Mouse (Mus musculus): ENCODE results near the gene Cux2.
A peak's percentile ranks its signal among the peaks of the same experiment; 100 is the strongest.
"Not testable (repeated sequence)": the region's sequence is repeated elsewhere in the genome, so short reads cannot be mapped to it uniquely, and the experiment has no call there.

Gene Cux2

DNA sequence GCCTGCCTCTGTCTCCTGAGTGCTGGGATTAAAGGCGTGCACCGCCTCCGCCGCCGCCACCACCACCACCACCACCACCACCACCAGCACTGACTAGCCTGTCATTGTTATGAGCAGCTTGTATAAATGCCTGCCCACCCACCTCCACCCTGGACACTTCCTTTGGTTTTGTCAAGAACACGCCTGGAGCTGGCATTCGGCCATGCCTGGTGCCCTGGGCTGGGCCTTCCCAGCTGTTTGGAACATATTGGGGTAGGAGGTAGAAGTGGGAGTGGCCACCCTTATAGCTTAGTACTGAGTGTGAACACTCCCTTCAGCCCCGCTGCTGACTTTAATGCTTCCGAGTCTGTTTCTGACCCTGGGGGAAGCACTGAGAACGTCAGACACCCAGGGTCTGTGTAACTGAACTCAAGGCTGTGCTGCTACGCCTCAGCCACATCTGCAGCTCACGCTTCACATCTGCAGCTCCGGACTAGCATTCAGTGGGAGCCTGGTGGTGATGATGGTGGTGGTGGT lies 178.3 kb downstream of the Cux2 start:
- no peak for DNase-seq (ENCODE audit: low read depth, low spot score)

DNA sequence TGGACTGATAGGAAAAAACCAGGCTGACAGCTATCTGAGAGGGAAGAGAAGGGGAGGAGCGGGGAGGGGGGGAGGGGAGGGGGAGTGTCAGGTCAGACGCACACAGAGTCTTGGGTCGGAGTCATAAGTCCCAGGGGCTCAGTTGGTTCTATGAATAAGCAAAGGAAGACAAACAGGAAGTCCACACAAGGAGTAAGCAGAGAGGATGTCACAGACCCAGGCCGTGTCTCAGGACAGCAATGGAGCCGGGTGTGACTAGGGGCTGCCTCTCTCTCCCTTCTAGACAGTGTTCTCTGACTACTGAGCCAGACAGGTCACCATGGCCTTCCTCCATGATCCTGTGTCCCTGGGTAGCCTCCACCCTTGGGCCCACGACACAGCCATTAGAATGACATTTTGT lies 179.1 kb downstream of the Cux2 start:
- no peak for DNase-seq (ENCODE audit: low read depth, low spot score)

DNA sequence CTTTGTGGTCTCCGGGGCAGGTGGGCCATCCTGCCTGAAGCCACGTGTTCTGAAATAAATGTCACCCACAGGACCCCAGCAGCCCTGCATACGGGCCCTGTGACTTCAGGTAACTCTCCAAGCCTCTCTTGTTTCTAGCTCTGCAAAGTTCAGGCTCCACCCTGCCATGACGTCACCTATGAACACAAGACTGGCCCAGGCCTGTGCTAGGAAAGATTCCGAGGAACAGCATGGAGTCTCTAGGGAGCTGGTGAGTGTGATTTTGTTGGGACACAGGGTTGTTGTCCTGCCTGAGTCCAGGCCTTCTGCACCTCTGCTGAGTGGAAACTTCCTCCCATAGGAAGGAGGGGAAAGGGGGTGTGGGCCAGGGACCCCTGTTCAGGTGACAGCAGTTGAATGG lies 181.9 kb downstream of the Cux2 start:
- no peak for DNase-seq (ENCODE audit: low read depth, low spot score)

GRCm38 (mm10) chr5:121864330-121864729 lies 185.6 kb downstream of the Cux2 start:
- DNase-seq (ENCODE audit: low read depth, low spot score) = no peak

- no peak for DNase-seq (ENCODE audit: low read depth, low spot score)
Measured at GRCm38 (mm10) chr5:121861964-121862363, 187.9 kb downstream of the Cux2 start.

DNA sequence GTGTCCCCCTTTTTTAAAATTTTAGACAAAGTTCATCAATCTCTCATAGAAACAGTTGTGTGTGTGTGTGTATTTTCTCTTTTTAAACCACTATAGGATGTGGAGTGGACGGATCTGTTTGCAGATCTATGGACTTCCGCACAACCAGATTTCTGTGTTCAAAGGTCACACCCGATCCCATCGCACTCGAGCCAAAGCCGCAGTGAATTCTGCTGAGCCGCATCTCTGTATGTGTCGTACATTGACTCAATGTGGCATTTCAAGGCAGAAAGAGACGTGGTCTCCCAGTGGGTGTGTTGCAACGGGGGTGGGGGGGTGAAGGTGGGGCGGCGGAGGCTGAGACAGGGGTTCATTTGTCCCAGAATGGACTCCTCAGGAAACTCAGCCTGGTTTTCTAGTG lies 191.5 kb downstream of the Cux2 start:
- no peak for DNase-seq (ENCODE audit: low read depth, low spot score)

GRCm38 (mm10) chr5:121856740-121857139 lies 193.2 kb downstream of the Cux2 start:
- DNase-seq (ENCODE audit: low read depth, low spot score) = no peak

- DNase-seq (ENCODE audit: low read depth, low spot score) = no peak
Measured at GRCm38 (mm10) chr5:121854768-121855167, 195.1 kb downstream of the Cux2 start.

DNA sequence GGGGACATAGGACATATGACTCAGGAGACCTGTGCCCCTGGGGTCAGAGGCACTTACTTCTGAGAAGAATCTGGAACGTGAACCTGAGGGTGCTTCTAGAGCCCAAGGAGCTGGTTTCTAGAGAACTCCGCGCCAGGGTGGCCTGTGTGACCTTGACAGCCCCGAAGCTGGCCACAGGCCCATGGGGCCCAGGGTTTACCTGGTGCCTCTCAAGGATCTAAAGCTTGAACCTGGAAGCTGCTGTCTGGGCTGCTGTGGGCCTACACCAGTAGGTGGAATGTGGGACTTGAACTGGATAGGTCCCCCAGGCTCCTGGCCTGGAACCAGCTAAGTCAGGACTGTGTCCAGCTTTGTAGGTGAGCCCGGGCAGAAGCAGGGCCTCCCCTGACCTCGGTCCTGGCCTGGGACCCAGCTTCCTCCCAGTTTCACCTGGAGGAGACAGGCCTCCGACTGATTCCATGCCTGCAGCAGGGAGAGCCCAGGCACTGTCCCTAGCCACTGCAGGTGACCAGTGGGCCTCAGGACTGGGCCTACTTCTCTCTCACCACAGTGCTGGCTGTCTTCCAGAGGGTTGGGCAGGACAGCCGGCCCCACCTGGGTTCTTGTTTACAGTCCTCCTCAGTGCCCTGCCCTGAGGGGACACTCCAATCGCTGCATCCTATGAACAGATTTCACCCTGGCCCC lies 196.4 kb downstream of the Cux2 start:
- DNase-seq (ENCODE audit: low read depth, low spot score) = no peak

GRCm38 (mm10) chr5:121849478-121850349 lies 200.2 kb downstream of the Cux2 start:
- no peak for DNase-seq (ENCODE audit: low read depth, low spot score)

- DNase-seq (ENCODE audit: low read depth, low spot score) = peak; percentile 89
Measured at GRCm38 (mm10) chr5:121848743-121849142, 201.2 kb downstream of the Cux2 start, which contains the start of gene Pheta1. Gene Pheta1, plus strand, starts transcription at chr5:121848984.

- DNase-seq (ENCODE audit: low read depth, low spot score) = peak; percentile 84
Measured at GRCm38 (mm10) chr5:121848035-121848519, 201.8 kb downstream of the Cux2 start.

DNA sequence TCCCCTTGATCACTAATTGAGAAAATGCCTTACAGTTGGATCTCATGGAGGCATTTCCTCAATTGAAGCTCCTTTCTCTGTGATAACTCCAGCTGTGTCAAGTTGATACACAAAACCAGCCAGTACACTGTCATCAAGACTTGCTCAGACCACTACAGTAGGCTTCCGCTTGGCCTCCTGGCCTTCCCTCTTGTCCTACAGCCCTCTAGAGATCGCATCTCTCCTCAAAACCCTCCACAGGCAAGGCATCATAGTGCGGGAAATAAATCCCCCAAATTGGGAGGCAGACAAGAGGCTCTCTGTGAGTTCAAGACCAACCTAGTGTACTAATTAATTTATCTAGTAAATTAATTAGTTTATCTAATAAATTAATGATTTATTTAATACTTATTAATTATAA lies 202.6 kb downstream of the Cux2 start:
- DNase-seq (ENCODE audit: low read depth, low spot score) = not testable (repeated sequence)

DNA sequence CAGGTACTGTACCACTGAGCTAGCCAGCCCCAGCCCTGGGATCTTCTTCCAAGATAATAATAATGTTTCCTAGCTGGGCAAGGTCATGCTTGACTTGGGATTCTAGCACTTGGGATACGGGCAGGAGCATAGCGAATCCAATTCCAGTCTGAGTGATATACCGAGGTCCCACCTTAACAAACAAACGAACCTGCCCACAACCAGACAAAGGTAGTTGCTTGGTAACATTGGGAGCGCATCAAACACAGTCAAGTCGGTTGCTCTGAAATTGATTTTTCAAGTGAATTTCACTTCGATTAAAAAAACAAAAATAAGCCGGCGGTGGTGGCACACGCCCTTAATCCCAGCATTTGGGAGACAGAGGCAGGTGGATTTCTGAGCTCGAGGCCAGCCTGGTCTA lies 203.6 kb downstream of the Cux2 start:
- DNase-seq (ENCODE audit: low read depth, low spot score) = no peak

DNA sequence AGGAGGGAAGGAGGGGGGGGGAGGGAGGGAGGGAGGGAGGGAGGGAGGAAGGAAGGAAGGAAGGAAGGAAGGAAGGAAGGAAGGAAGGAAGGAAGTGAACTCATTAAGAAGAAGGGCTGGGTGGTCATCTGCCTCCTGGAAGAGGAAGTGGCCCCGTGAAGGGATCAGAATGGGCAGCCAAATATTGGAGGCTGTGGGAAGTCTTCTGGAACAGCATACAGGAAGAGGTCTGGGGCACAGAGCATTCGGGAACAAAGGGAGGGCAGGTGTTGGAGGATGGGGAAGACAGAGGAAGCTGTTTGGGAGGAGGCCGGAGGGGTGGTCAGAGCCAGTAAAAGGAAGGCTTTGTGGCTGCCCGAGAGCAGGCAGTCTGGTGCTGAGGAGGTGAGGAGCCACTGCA lies 204.5 kb downstream of the Cux2 start:
- DNase-seq (ENCODE audit: low read depth, low spot score) = no peak

DNA sequence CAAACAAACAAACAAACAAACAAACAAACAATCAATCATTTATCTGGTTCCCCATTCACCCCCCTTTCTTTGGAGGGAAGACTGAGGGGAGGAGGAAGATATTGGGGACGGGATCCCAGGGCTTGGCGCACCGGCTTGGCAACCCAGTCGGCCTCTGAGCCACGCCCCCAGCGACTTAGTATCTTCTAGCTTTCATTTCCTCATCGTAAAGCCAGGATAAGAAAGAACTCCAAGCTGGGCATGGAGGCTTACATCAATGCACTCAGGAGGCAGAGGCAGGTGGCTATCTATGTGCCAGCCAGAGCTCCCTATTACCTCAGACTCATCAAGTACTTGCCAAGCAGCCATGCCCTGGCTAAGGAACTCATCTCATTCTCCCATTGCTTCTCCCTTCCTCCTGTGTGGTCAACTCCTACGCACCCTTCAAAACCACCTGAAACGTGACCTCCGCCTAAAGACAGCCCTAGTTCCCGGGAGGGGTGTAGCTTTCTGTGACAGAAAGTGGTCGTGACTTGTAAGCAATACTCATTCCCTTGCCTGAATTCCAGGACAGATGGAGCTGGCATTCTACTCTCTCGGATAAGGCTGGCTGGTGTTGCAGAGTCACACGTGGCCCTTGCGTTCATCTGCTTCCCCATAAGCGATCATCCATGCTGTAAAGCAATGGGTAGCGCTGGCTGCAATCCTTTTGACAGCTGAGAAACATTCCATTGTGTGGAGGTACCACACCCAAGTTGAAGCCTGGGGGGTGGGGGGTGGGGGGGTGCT lies 206.6 kb downstream of the Cux2 start:
- DNase-seq (ENCODE audit: low read depth, low spot score) = peak; percentile 50

GRCm38 (mm10) chr5:121842665-121843118 lies 207.2 kb downstream of the Cux2 start:
- peak; percentile 69 for DNase-seq (ENCODE audit: low read depth, low spot score)

DNA sequence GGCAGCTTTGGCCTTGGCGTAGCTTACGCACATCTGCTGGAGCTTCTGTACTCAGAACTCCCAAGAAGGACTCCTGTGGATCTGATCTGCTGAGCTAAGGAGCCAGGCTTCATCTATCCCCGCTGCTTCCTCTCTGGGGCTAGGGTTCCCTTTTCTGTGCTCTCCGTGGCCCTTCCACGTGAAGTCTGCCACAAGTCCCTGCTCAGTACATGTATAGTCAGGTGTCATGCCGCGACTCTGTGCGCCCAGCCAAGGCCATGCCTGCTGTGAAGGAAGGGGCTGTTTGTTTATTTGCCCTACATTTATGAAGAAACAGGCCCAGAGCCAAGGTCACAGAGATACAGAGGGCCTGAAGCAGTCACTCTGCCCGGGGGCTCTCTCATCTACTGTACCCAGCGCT lies 207.9 kb downstream of the Cux2 start:
- DNase-seq (ENCODE audit: low read depth, low spot score) = no peak

- DNase-seq (ENCODE audit: low read depth, low spot score) = no peak
Measured at GRCm38 (mm10) chr5:121841516-121841915, 208.4 kb downstream of the Cux2 start.

DNA sequence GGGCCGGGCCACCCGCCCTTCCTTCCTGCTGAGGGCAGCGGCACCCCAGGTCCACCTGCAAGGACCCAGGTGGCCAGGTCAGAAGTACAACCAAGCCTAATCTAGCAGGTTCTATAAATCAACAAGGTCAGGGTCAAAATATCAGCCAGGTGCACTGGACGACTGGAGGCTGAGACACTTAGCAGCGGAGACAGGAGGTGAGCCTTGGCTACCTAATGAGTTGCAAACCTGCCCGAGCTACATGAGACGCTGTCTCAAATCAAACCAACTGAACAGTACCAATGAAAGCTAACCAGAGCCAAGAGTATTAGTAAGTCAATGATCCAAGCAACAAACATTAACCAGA lies 210.8 kb downstream of the Cux2 start:
- DNase-seq (ENCODE audit: low read depth, low spot score) = no peak

DNA sequence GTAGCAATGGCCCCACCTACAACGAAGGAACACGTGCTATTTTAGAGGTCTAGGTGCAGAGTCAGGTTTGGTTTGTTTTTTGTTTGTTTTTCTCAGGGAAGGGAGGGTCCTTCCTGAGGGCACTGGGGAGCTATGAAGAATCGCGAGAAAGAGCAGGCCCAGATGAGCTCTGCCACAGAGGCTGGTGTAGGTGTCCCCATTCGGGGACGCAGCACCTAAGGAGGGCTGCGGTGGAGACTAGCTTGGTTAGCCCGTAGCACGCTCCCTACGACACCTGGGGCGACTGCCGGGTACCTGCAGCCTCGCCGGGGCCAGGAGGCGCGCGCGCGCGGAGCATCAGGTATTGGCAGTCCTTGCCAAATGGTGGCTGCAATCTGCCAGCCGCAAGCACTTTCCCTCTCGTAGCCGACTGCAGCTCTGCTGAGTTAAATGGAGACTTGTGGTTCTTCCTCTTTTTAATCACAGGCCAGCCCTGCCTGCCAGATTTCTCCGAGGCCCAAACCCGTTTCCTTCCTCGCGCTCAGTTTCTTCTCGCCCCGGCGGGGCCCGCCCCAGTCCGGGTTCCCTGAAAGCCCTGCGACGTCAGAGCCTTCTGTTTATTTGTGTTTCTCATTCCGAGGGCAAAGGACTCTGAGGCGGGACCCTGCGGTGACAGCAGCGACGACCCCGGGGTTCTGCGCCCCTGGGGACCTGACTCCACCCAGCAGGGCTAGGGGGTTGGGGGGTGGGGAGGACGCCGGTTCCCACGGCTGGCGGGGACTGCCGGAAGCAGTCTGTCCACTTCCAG lies 211.4 kb downstream of the Cux2 start:
- no peak for DNase-seq (ENCODE audit: low read depth, low spot score)

Data from 3T3-L1 (cell line).